Mouse (Mus musculus) skeletal muscle tissue, postnatal 0 days (tissue): ENCODE results near the gene Olfr550. TPM values are rescaled to one million over a fixed set of nuclear protein-coding genes. Genes with fewer than 3 reads are reported as not detected.

ENCODE experiments used
- polyA plus RNA-seq: library from polyadenylated mRNA; unstranded; fragments of >200 nt; fragmentation: Nextera tagmentation; extraction: Ambion mirVana; gene quantifications from 2 replicates; pipeline ENCODE4 v1.2.1, GENCODE M21; 2015

Olfr550 gene
- not detected in 2 replicates for polyA plus RNA-seq

DNA sequence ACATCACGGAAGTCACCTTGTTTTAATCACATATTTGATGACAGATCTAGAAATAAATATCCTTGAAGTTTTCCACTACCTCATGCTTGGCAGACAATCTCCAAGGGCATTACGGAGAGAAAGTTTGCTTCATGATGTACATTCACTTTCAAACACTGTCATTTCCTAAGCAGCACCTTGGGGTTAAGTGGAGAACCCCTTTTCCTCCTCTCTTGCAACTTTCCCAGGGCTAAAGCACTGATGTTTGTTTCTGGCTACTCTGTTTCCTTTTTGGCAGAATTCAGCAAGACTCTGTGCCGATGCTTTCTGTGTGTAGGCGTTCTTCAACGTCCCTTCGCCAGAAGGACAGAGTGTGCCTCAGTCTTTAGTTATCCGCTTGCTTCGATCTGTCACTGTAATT lies at the start of gene Olfr550:
Gene Olfr550, plus strand, starts transcription at position 301 of the 400 bp plus-strand sequence.

DNA sequence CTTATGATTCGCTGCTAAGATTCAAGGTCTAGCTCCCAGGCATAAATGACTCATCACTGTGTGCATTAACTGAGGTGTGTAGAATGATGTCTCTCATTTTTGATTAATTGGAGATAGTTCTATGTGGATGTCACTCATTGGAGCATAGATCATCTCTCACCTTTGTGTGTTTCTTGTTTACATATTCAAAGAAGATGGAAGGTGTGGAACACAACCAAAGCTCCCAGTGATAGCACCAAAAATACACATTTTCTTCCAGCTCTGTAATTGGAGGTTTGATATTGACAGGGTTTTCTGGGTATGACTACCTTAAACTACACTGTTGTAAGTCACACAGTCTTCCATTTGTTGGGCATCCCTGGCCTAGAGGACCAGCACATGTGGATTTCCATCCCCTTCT lies 36.8 kb upstream of the Olfr550 start, which contains the start of gene Olfr547:
Gene Olfr547, plus strand, starts transcription at position 301 of the 400 bp plus-strand sequence.

DNA sequence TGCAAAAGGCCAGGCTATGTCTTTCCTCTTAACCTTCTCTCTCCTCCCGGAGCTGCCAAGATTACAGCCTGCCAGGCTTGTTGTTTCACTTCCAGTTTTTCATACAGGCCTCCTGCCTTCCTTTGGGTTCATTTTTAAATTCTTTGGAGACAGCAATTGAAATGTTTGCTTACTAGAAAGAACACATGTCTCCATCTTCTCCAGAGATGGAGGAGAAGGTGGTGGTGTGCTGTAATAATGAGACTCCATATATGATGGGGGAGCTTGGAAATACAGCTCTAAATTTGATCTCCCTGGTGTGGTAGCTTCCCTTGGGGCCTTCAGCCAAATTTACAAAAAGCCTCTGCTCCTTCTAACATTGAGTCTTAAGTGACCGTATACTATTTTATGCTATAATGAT lies 30.6 kb upstream of the Olfr550 start, which contains the start of gene Olfr548-ps1:
Gene Olfr548-ps1, plus strand, starts transcription at position 301 of the 400 bp plus-strand sequence.

DNA sequence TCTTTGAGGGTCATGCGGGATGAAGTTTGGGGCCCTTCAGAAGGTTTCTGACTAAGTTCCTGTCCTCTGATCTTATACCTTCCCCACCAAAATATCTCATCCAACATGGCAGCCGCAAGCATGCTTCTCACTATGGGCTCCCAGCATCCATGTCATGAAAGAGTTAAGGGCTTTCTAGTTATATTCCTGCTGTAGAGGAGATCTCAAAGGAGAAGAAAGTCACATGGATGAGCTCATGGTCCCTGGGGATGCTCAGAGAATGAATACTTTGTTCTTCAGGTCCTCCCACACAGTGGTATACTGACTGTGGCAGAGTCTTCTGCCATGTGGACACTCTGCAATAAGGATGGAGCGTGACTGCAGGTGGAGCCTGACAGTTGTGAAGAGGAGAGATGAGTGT lies 21.7 kb upstream of the Olfr550 start, which contains the start of gene Olfr549:
Gene Olfr549, plus strand, starts transcription at position 301 of the 400 bp plus-strand sequence.

DNA sequence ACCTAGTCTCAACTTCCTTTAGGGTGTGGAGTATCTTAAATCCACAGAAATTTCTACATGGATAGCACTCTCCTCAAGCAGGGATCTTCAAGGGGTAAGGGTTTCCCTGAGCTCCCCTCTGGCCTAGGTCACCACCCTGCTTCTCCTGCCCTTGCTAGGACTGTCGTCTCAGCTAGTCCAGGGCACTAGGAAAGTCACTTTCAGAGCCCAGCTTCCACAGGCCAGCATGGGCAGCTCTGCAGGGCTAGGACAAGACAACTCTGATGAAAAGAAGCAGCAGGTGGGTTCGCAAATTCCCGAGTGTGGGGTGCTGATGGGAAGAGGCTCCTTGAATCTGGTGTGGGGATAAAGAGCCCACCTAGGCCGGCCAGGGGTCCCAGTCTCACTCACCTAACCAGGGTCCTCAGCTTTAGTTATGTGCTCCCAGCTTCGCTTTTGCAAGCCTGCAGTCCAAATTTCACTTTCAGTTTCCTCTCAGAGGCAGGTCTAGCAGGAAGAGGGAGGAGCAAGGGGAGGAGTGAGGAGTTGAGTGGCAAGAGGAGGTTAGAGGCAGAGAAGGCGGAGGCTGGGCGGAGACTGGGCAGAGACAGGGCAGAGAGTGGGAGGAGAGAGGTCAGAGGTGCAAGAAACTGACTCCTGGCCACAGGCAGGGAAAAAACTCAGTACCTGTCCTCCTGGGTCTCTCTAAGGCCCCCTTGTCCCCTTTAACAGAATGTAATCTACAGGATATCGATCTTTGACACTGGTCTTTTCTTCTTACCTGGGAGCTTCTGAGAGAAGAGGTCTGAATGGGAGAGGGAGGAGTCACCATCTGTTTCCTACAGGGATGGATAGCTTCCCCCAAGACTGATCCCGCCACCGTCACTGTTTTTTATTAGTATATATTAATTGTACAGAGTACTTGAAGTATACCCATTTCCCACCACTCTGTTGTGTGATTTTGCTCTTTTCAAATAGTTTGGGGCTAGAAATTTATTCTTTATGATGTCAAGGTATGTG lies 5.9 kb upstream of the Olfr550 start, which contains the start of gene Trim21:
Gene Trim21, minus strand, starts transcription at position 488 of the 999 bp plus-strand sequence.

DNA sequence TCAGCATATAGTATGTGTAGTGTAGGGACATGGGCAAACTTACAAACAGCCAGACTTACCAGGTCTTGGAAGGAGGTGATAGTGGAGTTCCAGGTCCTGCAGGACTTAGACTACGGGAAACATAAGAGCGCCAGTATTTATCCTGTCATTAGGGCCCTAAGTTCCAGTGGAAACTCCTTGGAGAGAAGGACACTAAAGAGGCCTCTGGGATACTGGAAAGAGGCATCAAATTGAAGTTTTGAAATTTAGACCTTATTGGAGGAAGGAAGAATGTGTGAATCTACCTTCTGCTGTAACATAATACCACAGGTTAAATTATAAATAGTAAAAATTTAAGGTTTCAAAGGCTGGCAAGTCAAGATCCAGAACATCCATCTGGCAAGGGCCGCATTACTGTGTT lies 20.5 kb downstream of the Olfr550 start, which contains the start of gene Olfr551:
Gene Olfr551, minus strand, starts transcription at position 101 of the 400 bp plus-strand sequence.

DNA sequence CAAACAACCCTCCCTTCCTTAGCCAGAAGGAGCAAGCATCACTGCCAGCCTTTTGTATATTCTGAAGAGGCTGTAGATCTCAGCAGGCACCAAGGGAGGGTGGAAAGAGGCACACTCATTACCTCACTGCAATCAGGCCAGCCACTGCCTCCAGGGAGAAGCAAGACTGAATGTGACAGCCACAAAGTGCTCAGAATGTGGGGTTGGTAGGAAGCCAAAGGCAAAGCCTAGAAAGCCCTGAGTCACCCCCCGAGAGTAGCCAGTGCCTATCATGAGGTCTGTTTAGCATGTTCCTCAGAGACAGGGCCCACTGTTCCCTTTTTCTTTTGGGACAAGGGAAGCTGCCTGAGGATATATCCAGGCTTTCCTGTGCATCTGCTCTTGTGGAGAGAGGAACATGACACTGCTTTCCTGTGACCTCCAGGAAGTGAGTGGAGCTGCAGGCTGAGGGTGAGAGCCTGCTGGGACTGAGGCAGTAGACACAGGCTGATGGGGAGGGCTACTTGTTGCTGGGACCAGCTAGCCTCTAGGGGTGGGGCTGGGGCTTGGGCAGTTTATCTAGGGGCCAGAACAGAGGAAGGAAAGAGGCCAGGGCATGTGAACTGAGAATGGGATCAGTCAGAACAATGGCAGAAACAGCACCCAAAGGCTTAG lies 26.3 kb downstream of the Olfr550 start, which contains the start of gene Olfr552:
Gene Olfr552, plus strand, starts transcription at position 393 of the 654 bp plus-strand sequence.

DNA sequence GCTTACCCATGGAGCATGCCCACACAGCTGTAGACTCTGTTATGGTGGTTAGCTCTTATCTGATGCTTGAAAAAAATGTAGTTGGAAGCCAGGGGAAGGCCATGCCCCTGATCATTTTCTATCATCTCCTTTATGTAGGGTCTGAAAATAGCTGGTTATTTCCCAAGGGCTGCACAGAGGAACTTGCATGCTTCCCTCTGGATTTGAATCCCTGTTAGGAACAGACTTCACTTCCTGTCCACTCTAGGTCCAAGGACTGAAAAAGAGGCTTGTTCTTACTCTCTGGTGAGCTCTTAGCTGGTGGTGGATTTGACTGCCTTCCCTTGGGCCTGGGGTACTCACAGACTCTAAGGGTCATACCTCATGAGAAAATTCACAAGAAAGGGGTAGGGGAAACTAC lies 46.9 kb downstream of the Olfr550 start, which contains the start of gene Olfr553:
Gene Olfr553, minus strand, starts transcription at position 101 of the 400 bp plus-strand sequence.

Other genes starting within 250 kb of the Olfr550 start
- 24.6 and 28.1 TPM in 2 replicates for gene Rrm1, start 129.7 kb upstream of the Olfr550 start, polyA plus RNA-seq
- gene Olfr543, start 89.8 kb upstream of the Olfr550 start, polyA plus RNA-seq: 0.09 and 0.17 TPM in 2 replicates
- gene Olfr544, start 83.1 kb upstream of the Olfr550 start, polyA plus RNA-seq: 0.05 TPM in 1 of 2 replicates, not detected in the other
- gene Olfr545, start 71.9 kb upstream of the Olfr550 start, polyA plus RNA-seq: not detected in 2 replicates
- gene Olfr547, start 36.7 kb upstream of the Olfr550 start, polyA plus RNA-seq: not detected in 2 replicates
- not detected in 2 replicates for gene Olfr548-ps1, start 30.5 kb upstream of the Olfr550 start, polyA plus RNA-seq
- gene Olfr549, start 21.6 kb upstream of the Olfr550 start, polyA plus RNA-seq: not detected in 2 replicates
- gene Trim21, start 6.0 kb upstream of the Olfr550 start, polyA plus RNA-seq: 0.17 and 0.50 TPM in 2 replicates
- gene Olfr551, start 20.4 kb downstream of the Olfr550 start, polyA plus RNA-seq: not detected in 2 replicates
- not detected in 2 replicates for gene Olfr552, start 26.3 kb downstream of the Olfr550 start, polyA plus RNA-seq
- not detected in 2 replicates for gene Olfr553, start 46.8 kb downstream of the Olfr550 start, polyA plus RNA-seq
- not detected in 2 replicates for gene Olfr554, start 67.0 kb downstream of the Olfr550 start, polyA plus RNA-seq
- gene Olfr555, start 87.4 kb downstream of the Olfr550 start, polyA plus RNA-seq: not detected in 2 replicates
- not detected in 2 replicates for gene Olfr556, start 93.5 kb downstream of the Olfr550 start, polyA plus RNA-seq
- 5.8 and 6.5 TPM in 2 replicates for gene Trim68, start 115.9 kb downstream of the Olfr550 start, polyA plus RNA-seq
- gene Olfr557, start 124.5 kb downstream of the Olfr550 start, polyA plus RNA-seq: not detected in 2 replicates
- gene Olfr558, start 130.8 kb downstream of the Olfr550 start, polyA plus RNA-seq: 3.7 and 3.8 TPM in 2 replicates
- gene Olfr33, start 147.6 kb downstream of the Olfr550 start, polyA plus RNA-seq: not detected in 2 replicates
- not detected in 2 replicates for gene Olfr559, start 156.0 kb downstream of the Olfr550 start, polyA plus RNA-seq
- gene Olfr560, start 187.9 kb downstream of the Olfr550 start, polyA plus RNA-seq: not detected in 2 replicates
- gene Olfr78, start 188.0 kb downstream of the Olfr550 start, polyA plus RNA-seq: 0.90 and 0.95 TPM in 2 replicates
- gene Olfr561, start 199.8 kb downstream of the Olfr550 start, polyA plus RNA-seq: 0.09 and 0.23 TPM in 2 replicates
- gene Olfr564, start 232.0 kb downstream of the Olfr550 start, polyA plus RNA-seq: not detected in 2 replicates